9 mouse cellular contexts compared by ENCODE assay signal in the genomic region with DNA sequence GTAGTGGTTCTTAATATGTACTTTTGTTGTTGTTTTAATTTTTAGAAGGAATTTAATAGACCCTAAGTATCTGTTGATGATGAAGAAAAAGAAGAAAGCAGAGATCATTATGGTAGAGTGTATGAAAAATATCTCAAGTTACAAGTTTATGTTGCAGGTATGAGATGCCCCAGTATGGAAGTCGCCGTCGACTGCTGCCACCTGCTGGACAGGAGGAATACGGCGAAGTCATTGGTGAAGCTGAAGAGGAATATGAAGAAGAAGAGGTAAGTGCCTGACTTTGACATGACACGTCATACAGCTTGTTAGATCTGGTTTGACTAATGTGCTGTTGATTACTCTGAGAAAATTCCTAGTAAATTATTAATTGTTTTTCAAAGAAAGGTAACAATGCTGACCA.
A peak's percentile ranks its signal among the peaks of the same experiment; 100 is the strongest.
DNase-seq lines count a peak whose midpoint lies in the region; ATAC-seq and TF ChIP-seq lines count a peak whose summit lies in the region.
"Had no signal": no experiment of that assay in that cellular context is flagged by ENCODE, and none has a peak within 500 bp of the region (broad histone marks: within the 10 kb centered on the region; RNA-seq: fewer than 3 reads in every experiment).

No protein-coding gene starts in this region.

- no peaks in the 10 kb centered on the region for H3K9me3 ChIP-seq in hindbrain, postnatal 0 days (ENCODE audit: low read length)
- no peaks in the 10 kb centered on the region for H3K9me3 ChIP-seq in hindbrain, embryonic 10.5 days
- no peaks in the 10 kb centered on the region for H3K9me3 ChIP-seq in midbrain, embryonic 16.5 days (replicated peaks; ENCODE audit: control insufficient read depth, low read length, poor library complexity, severe bottlenecking)

- no peak overlapping the region for H3K9ac ChIP-seq in hindbrain, postnatal 0 days (replicated peaks; ENCODE audit: low read length)
- no peak overlapping the region for H3K9ac ChIP-seq in midbrain, embryonic 16.5 days (ENCODE audit: low read depth, low read length)

- no peak for DNase-seq in hindbrain, postnatal 0 days (ENCODE audit: low spot score)
- DNase-seq in hindbrain, embryonic 10.5 days (ENCODE audit: low spot score): no peak
- peak; percentile 18 for DNase-seq in urinary bladder, postnatal 25 days (ENCODE audit: low spot score)
- no peak for DNase-seq in urinary bladder, postnatal 4 days (ENCODE audit: low spot score in 2 of 2)
- DNase-seq in kidney, postnatal 10 days: peak; percentile 56
- no peak for DNase-seq in heart, postnatal 25 days (ENCODE audit: low spot score)
- DNase-seq in spleen, adult 12 weeks (ENCODE audit: low spot score): no peak

- no peaks in the 10 kb centered on the region for H3K4me1 ChIP-seq in hindbrain, postnatal 0 days (ENCODE audit: insufficient read depth, low read length)
- H3K4me1 ChIP-seq in hindbrain, embryonic 10.5 days (replicated peaks): peaks cover 3% of the 10 kb centered on the region
- no peaks in the 10 kb centered on the region for H3K4me1 ChIP-seq in midbrain, embryonic 16.5 days (ENCODE audit: control insufficient read depth, insufficient read depth, low read length)

- intact Hi-C loops in heart, postnatal 25 days (cut with DNase I): no loop called here

- no peak overlapping the region for H3K4me2 ChIP-seq in hindbrain, postnatal 0 days (ENCODE audit: low read depth, low read length)
- H3K4me2 ChIP-seq in midbrain, embryonic 16.5 days (ENCODE audit: low read length): no peak overlapping the region

- TF ChIP-seq CTCF in hindbrain, postnatal 0 days (IDR thresholded peaks at IDR 0.05; ENCODE audit: low read depth): peak; percentile 39

- no peak overlapping the region for H3K4me3 ChIP-seq in hindbrain, postnatal 0 days (ENCODE audit: low read length)
- H3K4me3 ChIP-seq in hindbrain, embryonic 10.5 days: no peak overlapping the region
- no peak overlapping the region for H3K4me3 ChIP-seq in midbrain, embryonic 16.5 days (ENCODE audit: low read depth, low read length)

- ATAC-seq in hindbrain, postnatal 0 days: no peak
- no peak for ATAC-seq in midbrain, embryonic 16.5 days
- ATAC-seq: intestine, embryonic 16.5 days had no signal

- no peak overlapping the region for H3K27ac ChIP-seq in hindbrain, postnatal 0 days
- no peak overlapping the region for H3K27ac ChIP-seq in hindbrain, embryonic 10.5 days
- no peak overlapping the region for H3K27ac ChIP-seq in midbrain, embryonic 16.5 days (ENCODE audit: low read length)

- 61% methylated on average over 6 of the region's 6 CpGs for WGBS in hindbrain, postnatal 0 days
- 56% methylated on average over 6 of the region's 6 CpGs for WGBS in hindbrain, embryonic 10.5 days
- 63% methylated on average over 6 of the region's 6 CpGs for WGBS in midbrain, embryonic 16.5 days

- H3K27me3 ChIP-seq in hindbrain, postnatal 0 days (ENCODE audit: insufficient read depth, low read length): no peaks in the 10 kb centered on the region
- no peaks in the 10 kb centered on the region for H3K27me3 ChIP-seq in hindbrain, embryonic 10.5 days (ENCODE audit: insufficient read depth, poor library complexity, severe bottlenecking)
- H3K27me3 ChIP-seq in midbrain, embryonic 16.5 days (ENCODE audit: control insufficient read depth, insufficient read depth, low read depth, low read length): no peaks in the 10 kb centered on the region

- no peaks in the 10 kb centered on the region for H3K36me3 ChIP-seq in hindbrain, postnatal 0 days (ENCODE audit: insufficient read depth, low read length)
- H3K36me3 ChIP-seq in hindbrain, embryonic 10.5 days: no peaks in the 10 kb centered on the region
- H3K36me3 ChIP-seq in midbrain, embryonic 16.5 days (ENCODE audit: control insufficient read depth, insufficient read depth, low read length): no peaks in the 10 kb centered on the region

Comparison
In these comparisons a context has a peak if more than half of its experiments do, and no peak if none do; other contexts are left out.
1. DNase-seq: peak in urinary bladder, postnatal 25 days (single experiment) and kidney, postnatal 10 days (single experiment); none in hindbrain, postnatal 0 days (single experiment), hindbrain, embryonic 10.5 days (single experiment), urinary bladder, postnatal 4 days (0 of 2), heart, postnatal 25 days (single experiment) and spleen, adult 12 weeks (single experiment).